In genomic region chr17:87202958-87203720, GRCm38 (mm10) we compare ENCODE assay signal across 8 mouse cellular contexts.
DNase-seq lines count a peak whose midpoint lies in the region; ATAC-seq and TF ChIP-seq lines count a peak whose summit lies in the region.
"Had no signal": no experiment of that assay in that cellular context is flagged by ENCODE, and none has a peak within 500 bp of the region (broad histone marks: within the 10 kb centered on the region; RNA-seq: fewer than 3 reads in every experiment).

No protein-coding gene starts in this region.

- H3K9me3 ChIP-seq in limb, embryonic 14.5 days (ENCODE audit: control insufficient read depth, low read length): no peaks in the 10 kb centered on the region
- H3K9me3 ChIP-seq: neural tube, embryonic 13.5 days had no signal

- peaks cover 36% of the 10 kb centered on the region for H3K4me1 ChIP-seq in limb, embryonic 14.5 days (ENCODE audit: control insufficient read depth, insufficient read depth, low read length)

- H3K4me3 ChIP-seq in limb, embryonic 14.5 days (replicated peaks; ENCODE audit: low read length): no peak overlapping the region
- H3K4me3 ChIP-seq: neural tube, embryonic 13.5 days had no signal

- H3K27ac ChIP-seq in limb, embryonic 14.5 days (replicated peaks; ENCODE audit: low read depth, low read length): peak overlapping the region; percentile 50; the same call in 1 of the 2 replicates

- intact Hi-C loops in left cerebral cortex, postnatal 10 days (cut with DNase I): no loop called here

- no peak overlapping the region for H3K9ac ChIP-seq in limb, embryonic 14.5 days (ENCODE audit: low read depth, low read length, severe bottlenecking)

- no peaks in the 10 kb centered on the region for H3K36me3 ChIP-seq in limb, embryonic 14.5 days (ENCODE audit: control insufficient read depth, insufficient read depth, low read length)
- H3K36me3 ChIP-seq: neural tube, embryonic 13.5 days had no signal

- no peak overlapping the region for H3K4me2 ChIP-seq in limb, embryonic 14.5 days (replicated peaks; ENCODE audit: low read depth, low read length, severe bottlenecking)
- H3K4me2 ChIP-seq: neural tube, embryonic 13.5 days had no signal

- 0 out of 2 replicates have a peak, but pooled peaks have one; percentile 56 for ATAC-seq in limb, embryonic 14.5 days (ENCODE audit: low FRiP score, low read depth)

- 17% methylated on average over 5 of the region's 5 CpGs for WGBS in limb, embryonic 14.5 days

- peak; percentile 39 to 52 for DNase-seq in lung, adult 18-20 months
- DNase-seq in lung, postnatal 25 days (ENCODE audit: low spot score): no peak
- peak; percentile 38 for DNase-seq in embryo, embryonic 11 days
- peak; percentile 66 for DNase-seq in limb, embryonic 14.5 days (ENCODE audit: low spot score)
- DNase-seq in thymus, postnatal 25 days: peak; percentile 66
- no peak for DNase-seq in gastrocnemius, postnatal 4 days (ENCODE audit: low spot score in 2 of 2)
- DNase-seq in left cerebral cortex, postnatal 10 days (ENCODE audit: extremely low spot score in 1 of 2, low spot score in 2 of 2): no peak

- no peaks in the 10 kb centered on the region for H3K27me3 ChIP-seq in limb, embryonic 14.5 days (ENCODE audit: control insufficient read depth, insufficient read depth, low read length)
- H3K27me3 ChIP-seq: neural tube, embryonic 13.5 days had no signal

- no peak for TF ChIP-seq POLR2A in limb, embryonic 14.5 days (IDR thresholded peaks at IDR 0.05; ENCODE audit: borderline replicate concordance, extremely low read depth, insufficient read depth, insufficient read length)

Comparison
In these comparisons a context has a peak if more than half of its experiments do, and no peak if none do; other contexts are left out.
1. DNase-seq: peak in lung, adult 18-20 months (2 of 2), embryo, embryonic 11 days (single experiment), limb, embryonic 14.5 days (single experiment) and thymus, postnatal 25 days (single experiment); none in lung, postnatal 25 days (single experiment), gastrocnemius, postnatal 4 days (0 of 2) and left cerebral cortex, postnatal 10 days (0 of 2).